Mouse (Mus musculus) lung, embryonic 16.5 days (tissue): ENCODE results near the gene Slc38a3. TPM values are rescaled to one million over a fixed set of nuclear protein-coding genes. Genes with fewer than 3 reads are reported as not detected.

Experiments used
- ATAC-seq: fragments of 200-750 bp; cut with Nextera tagmentation; 2 replicates; pipeline ENCODE4 v1.8.0; 2017; ENCODE audit warnings: low read depth, mild to moderate bottlenecking, moderate library complexity
- H3K27ac ChIP-seq: fragments of 300-500 bp; sonication (generic); 2 replicates; pipeline ENCODE4 v1.5.1; 2014; ENCODE audit warnings: mild to moderate bottlenecking, control low read depth, low read length
- H3K27me3 ChIP-seq: fragments of 300-500 bp; sonication (generic); 2 replicates; pipeline ENCODE4 v1.6.1; 2014; ENCODE audit warnings: low read depth, low read length, mixed read lengths; ENCODE audit not compliant: control insufficient read depth, insufficient read depth
- H3K36me3 ChIP-seq: fragments of 300-500 bp; sonication (generic); 2 replicates; pipeline ENCODE4 v1.6.1; 2014; ENCODE audit warnings: low read length; ENCODE audit not compliant: control insufficient read depth, insufficient read depth
- H3K4me1 ChIP-seq: fragments of 300-500 bp; sonication (generic); replicated peaks from 2 replicates; pipeline ENCODE4 v1.6.1; 2014; ENCODE audit warnings: low read length, mixed read lengths; ENCODE audit not compliant: control insufficient read depth, insufficient read depth
- H3K4me2 ChIP-seq: fragments of 300-500 bp; sonication (generic); 2 replicates; pipeline ENCODE4 v1.6.1; 2014; ENCODE audit warnings: low read depth, low read length, control low read depth
- H3K4me3 ChIP-seq: fragments of 300-500 bp; sonication (generic); 2 replicates; pipeline ENCODE4 v1.5.1; 2014; ENCODE audit warnings: mild to moderate bottlenecking, low read length, control low read depth
- H3K9ac ChIP-seq: fragments of 300-500 bp; sonication (generic); 2 replicates; pipeline ENCODE4 v1.6.1; 2014; ENCODE audit warnings: low read length, control low read depth
- H3K9me3 ChIP-seq: fragments of 300-500 bp; sonication (generic); 2 replicates; pipeline ENCODE4 v1.6.1; 2016; ENCODE audit warnings: low read length; ENCODE audit not compliant: control insufficient read depth
- WGBS: fragments of 180-500 bp; shearing (Covaris S2); extraction: QIAGEN DNeasy Blood & Tissue Kit; methylation state at CpG from one replicate; pipeline ENCODE4 v1.1.7; 2014; 5-methylcytosine and 5-hydroxymethylcytosine counted together
- polyA plus RNA-seq: library from polyadenylated mRNA; unstranded; fragments of >200 nt; fragmentation: Nextera tagmentation; extraction: Ambion mirVana; gene quantifications from 2 replicates; pipeline ENCODE4 v1.2.1, GENCODE M21; 2015

Gene Slc38a3
- polyA plus RNA-seq, 1 experiment from 2014 or later = 4.5 TPM

GRCm38 (mm10) chr9:107602068-107602648, 67.2 kb downstream of the Slc38a3 start:
- no peak overlapping the region for H3K4me3 ChIP-seq
- ATAC-seq = peak; percentile 71
- H3K9me3 ChIP-seq = no peaks in the 10 kb centered on the region
- WGBS = 8% methylated on average over 10 of the region's 10 CpGs
- no peaks in the 10 kb centered on the region for H3K36me3 ChIP-seq
- H3K4me1 ChIP-seq = peaks cover 17% of the 10 kb centered on the region
- H3K27ac ChIP-seq = no peak overlapping the region
- no peaks in the 10 kb centered on the region for H3K27me3 ChIP-seq
- no peak overlapping the region for H3K4me2 ChIP-seq
- peak overlapping the region; percentile 46 for H3K9ac ChIP-seq

GRCm38 (mm10) chr9:107601275-107601674, 68.1 kb downstream of the Slc38a3 start:
- H3K9me3 ChIP-seq = no peaks in the 10 kb centered on the region
- no peak overlapping the region for H3K27ac ChIP-seq
- no peak overlapping the region for H3K9ac ChIP-seq
- 77% methylated on average over 11 of the region's 11 CpGs for WGBS
- no peaks in the 10 kb centered on the region for H3K36me3 ChIP-seq
- H3K4me1 ChIP-seq = peaks cover 8% of the 10 kb centered on the region
- no peak for ATAC-seq
- H3K4me2 ChIP-seq = no peak overlapping the region
- no peaks in the 10 kb centered on the region for H3K27me3 ChIP-seq
- H3K4me3 ChIP-seq = no peak overlapping the region

- Histone ChIP-seq H3K36me3 (no peaks in the 10 kb centered on the region), H3K27me3 (no peaks in the 10 kb centered on the region), H3K27ac (no peak overlapping the region), H3K9me3 (no peaks in the 10 kb centered on the region), H3K9ac (no peak overlapping the region), H3K4me3 (no peak overlapping the region), H3K4me1 (peaks cover 8% of the 10 kb centered on the region), H3K4me2 (no peak overlapping the region)
- no peak for ATAC-seq
- WGBS = 77% methylated on average over 12 of the region's 12 CpGs
Measured at GRCm38 (mm10) chr9:107600745-107601144, 68.6 kb downstream of the Slc38a3 start.

Other genes with a start within 250 kb of the Slc38a3 start
- gene Tmem115, start 135.6 kb downstream of the Slc38a3 start, polyA plus RNA-seq = 39.0 and 39.4 TPM in 2 replicates
- 27.6 and 32.9 TPM in 2 replicates for gene Cyb561d2, start 127.3 kb downstream of the Slc38a3 start, polyA plus RNA-seq
- 41.9 and 43.7 TPM in 2 replicates for gene Nprl2, start 127.3 kb downstream of the Slc38a3 start, polyA plus RNA-seq
- 16.7 and 19.7 TPM in 2 replicates for gene Zmynd10, start 122.2 kb downstream of the Slc38a3 start, polyA plus RNA-seq
- 55.4 and 58.5 TPM in 2 replicates for gene Rassf1, start 118.0 kb downstream of the Slc38a3 start, polyA plus RNA-seq
- 35.6 and 41.6 TPM in 2 replicates for gene Tusc2, start 106.3 kb downstream of the Slc38a3 start, polyA plus RNA-seq
- 101 and 102 TPM in 2 replicates for gene Hyal2, start 101.6 kb downstream of the Slc38a3 start, polyA plus RNA-seq
- gene Hyal1, start 92.6 kb downstream of the Slc38a3 start, polyA plus RNA-seq = 10.1 and 13.8 TPM in 2 replicates
- 22.3 and 23.0 TPM in 2 replicates for gene Naa80, start 90.6 kb downstream of the Slc38a3 start, polyA plus RNA-seq
- gene Hyal3, start 88.7 kb downstream of the Slc38a3 start, polyA plus RNA-seq = 0.97 and 1.6 TPM in 2 replicates
- gene Ifrd2, start 81.9 kb downstream of the Slc38a3 start, polyA plus RNA-seq = 44.1 and 51.9 TPM in 2 replicates
- gene Sema3b, start 60.3 kb downstream of the Slc38a3 start, polyA plus RNA-seq = 11.8 and 12.5 TPM in 2 replicates
- gene Gnai2, start 34.2 kb downstream of the Slc38a3 start, polyA plus RNA-seq = 457 and 458 TPM in 2 replicates
- 0.65 and 1.2 TPM in 2 replicates for gene Gnat1, start 10.2 kb upstream of the Slc38a3 start, polyA plus RNA-seq
- 10.4 and 11.8 TPM in 2 replicates for gene Sema3f, start 40.9 kb upstream of the Slc38a3 start, polyA plus RNA-seq
- 212 and 220 TPM in 2 replicates for gene Rbm5, start 101.5 kb upstream of the Slc38a3 start, polyA plus RNA-seq
- 70.0 and 70.2 TPM in 2 replicates for gene Rbm6, start 203.7 kb upstream of the Slc38a3 start, polyA plus RNA-seq
- gene Mon1a, start 218.6 kb upstream of the Slc38a3 start, polyA plus RNA-seq = 12.5 and 13.8 TPM in 2 replicates
- 3.5 and 6.0 TPM in 2 replicates for gene Mst1r, start 237.3 kb upstream of the Slc38a3 start, polyA plus RNA-seq